Mouse (Mus musculus) stomach, embryonic 15.5 days (tissue): ENCODE results near the gene Fam69a. TPM values are rescaled to one million over a fixed set of nuclear protein-coding genes. Genes with fewer than 3 reads are reported as not detected.

Source experiments
- ATAC-seq: fragments of 200-750 bp; cut with Nextera tagmentation; 2 replicates; pipeline ENCODE4 v1.8.0; 2017; ENCODE audit warnings: low read depth, moderate number of reproducible peaks, moderate TSS enrichment; ENCODE audit not compliant: insufficient read depth, low FRiP score
- H3K27ac ChIP-seq: fragments of 300-500 bp; sonication (generic); 2 replicates; pipeline ENCODE4 v1.5.1; 2015; ENCODE audit warnings: mild to moderate bottlenecking, inconsistent platforms
- H3K27me3 ChIP-seq: fragments of 300-500 bp; sonication (generic); replicated peaks from 2 replicates; pipeline ENCODE4 v1.6.1; 2015; ENCODE audit warnings: inconsistent platforms
- H3K36me3 ChIP-seq: fragments of 300-500 bp; sonication (generic); 2 replicates; pipeline ENCODE4 v1.6.1; 2015; ENCODE audit warnings: inconsistent platforms
- H3K4me1 ChIP-seq: fragments of 300-500 bp; sonication (generic); 2 replicates; pipeline ENCODE4 v1.6.1; 2015; ENCODE audit warnings: inconsistent platforms
- H3K4me2 ChIP-seq: fragments of 300-500 bp; sonication (generic); 2 replicates; pipeline ENCODE4 v1.6.1; 2015; ENCODE audit warnings: mild to moderate bottlenecking, inconsistent platforms
- H3K4me3 ChIP-seq: fragments of 300-500 bp; sonication (generic); replicated peaks from 2 replicates; pipeline ENCODE4 v1.5.1; 2015; ENCODE audit warnings: inconsistent platforms
- H3K9ac ChIP-seq: fragments of 300-500 bp; sonication (generic); 2 replicates; pipeline ENCODE4 v1.6.1; 2015; ENCODE audit warnings: inconsistent platforms
- H3K9me3 ChIP-seq: fragments of 300-500 bp; sonication (generic); 2 replicates; pipeline ENCODE4 v1.6.1; 2016; ENCODE audit warnings: inconsistent platforms
- WGBS: fragments of 180-500 bp; shearing (Covaris S2); methylation state at CpG from one replicate; pipeline ENCODE4 v1.1.7; 2015; 5-methylcytosine and 5-hydroxymethylcytosine counted together
- polyA plus RNA-seq: library from polyadenylated mRNA; unstranded; fragments of >200 nt; fragmentation: Nextera tagmentation; extraction: Ambion mirVana; gene quantifications from 2 replicates; pipeline ENCODE4 v1.2.1, GENCODE M21; 2015

Gene Fam69a
- polyA plus RNA-seq, 1 experiment from 2014 or later = 24.1 TPM

DNA sequence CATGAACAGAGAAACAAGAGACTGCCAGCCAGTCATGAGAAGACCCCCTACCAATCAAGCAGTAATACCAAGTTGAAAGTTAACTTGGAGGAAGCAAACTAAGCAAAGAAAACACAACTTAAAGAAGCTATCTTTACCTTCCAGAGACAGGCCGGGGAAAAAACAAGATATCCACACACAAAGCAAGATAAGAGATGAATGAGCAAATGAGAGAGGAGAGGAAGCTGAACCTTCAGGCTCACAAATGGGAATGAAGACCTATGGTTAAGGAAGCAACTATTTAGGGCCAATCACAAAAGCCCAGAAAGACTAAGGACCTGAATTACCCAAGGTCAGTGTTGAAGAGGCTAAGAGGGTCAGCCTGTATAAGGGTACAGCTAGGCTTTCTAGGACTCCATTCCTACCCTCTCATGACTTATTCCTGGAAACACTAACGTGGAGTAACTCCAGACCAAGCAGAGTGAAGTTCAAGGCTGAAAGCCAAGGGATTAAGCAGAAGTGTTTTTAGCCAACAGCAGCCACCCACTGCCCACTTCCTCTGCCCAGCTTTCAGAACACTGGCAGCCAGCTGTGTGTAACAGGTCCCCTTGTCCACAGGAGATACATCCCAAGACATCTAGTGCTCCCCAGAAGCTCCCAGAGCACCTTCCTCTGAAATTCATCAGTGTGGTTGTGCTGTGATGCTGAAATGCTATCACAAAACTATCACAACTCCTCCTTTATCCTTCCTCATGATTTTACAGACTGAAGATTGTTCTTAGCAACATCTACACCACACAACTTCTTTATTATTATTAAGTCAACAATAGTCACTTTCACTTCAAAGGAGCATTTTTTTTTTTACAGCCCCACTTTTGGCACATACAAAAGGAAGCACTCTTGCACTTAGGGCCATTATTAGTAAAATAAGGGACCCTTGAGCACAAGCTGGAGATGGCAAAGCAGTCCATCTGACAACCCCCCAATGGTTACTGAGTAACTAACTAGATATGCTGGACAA, 120.5 kb downstream of the Fam69a start:
- H3K9ac ChIP-seq = no peak overlapping the region
- WGBS = 40% methylated on average over 2 of the region's 2 CpGs
- H3K4me3 ChIP-seq = no peak overlapping the region
- no peaks in the 10 kb centered on the region for H3K36me3 ChIP-seq
- no peaks in the 10 kb centered on the region for H3K9me3 ChIP-seq
- H3K4me2 ChIP-seq = peak overlapping the region; percentile 14; the same call in 1 of the 2 replicates
- no peaks in the 10 kb centered on the region for H3K27me3 ChIP-seq
- no peak for ATAC-seq
- no peak overlapping the region for H3K27ac ChIP-seq
- peaks cover 13% of the 10 kb centered on the region for H3K4me1 ChIP-seq

DNA sequence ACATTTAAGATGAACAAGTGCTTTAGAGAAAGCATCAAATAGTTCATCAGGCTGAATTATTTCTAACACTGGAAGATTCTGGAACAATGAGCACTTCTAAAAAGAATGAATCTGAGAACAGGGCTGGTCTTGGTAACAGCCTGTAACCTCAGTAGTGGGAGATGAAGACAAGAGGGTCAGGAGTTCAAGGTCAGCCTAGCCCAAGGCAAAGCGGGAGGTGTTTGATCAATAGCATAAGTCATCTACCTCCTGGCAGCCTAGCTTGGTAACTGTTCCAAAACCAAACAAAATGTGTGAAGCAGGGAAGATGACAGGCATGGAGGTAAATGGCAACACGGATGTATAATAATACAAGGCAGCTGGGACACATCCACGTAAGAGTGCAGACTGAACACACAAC, 122.9 kb downstream of the Fam69a start:
- peaks cover 13% of the 10 kb centered on the region for H3K4me1 ChIP-seq
- 56% methylated on average over 3 of the region's 3 CpGs for WGBS
- H3K4me3 ChIP-seq = no peak overlapping the region
- H3K27me3 ChIP-seq = no peaks in the 10 kb centered on the region
- no peak overlapping the region for H3K9ac ChIP-seq
- no peak overlapping the region for H3K27ac ChIP-seq
- H3K4me2 ChIP-seq = no peak overlapping the region
- no peaks in the 10 kb centered on the region for H3K9me3 ChIP-seq
- ATAC-seq = no peak
- H3K36me3 ChIP-seq = no peaks in the 10 kb centered on the region

DNA sequence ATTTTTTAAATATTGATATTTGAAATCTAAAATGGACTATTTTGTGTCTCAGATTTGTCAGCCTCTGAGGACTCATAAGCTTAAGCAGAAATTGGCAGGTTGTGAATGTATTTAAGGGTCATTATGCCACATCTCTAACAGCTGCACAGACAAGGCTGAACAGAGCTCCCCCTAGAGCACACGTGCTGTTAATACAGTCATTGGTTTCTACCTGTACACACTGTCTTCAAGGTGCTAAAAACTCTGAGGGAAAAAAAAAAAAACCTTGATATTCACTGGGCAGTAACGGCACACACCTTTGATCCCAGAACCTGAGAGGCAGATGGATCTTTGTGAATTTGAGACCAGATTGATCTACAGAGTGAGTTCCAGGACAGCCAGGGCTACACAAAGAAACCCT, 127.9 kb downstream of the Fam69a start:
- Histone ChIP-seq H3K4me3 (no peak overlapping the region), H3K4me2 (no peak overlapping the region), H3K27ac (no peak overlapping the region), H3K9ac (no peak overlapping the region), H3K4me1 (0 out of 2 replicates have a peak, but pooled peaks cover 3% of the 10 kb centered on the region), H3K36me3 (no peaks in the 10 kb centered on the region), H3K9me3 (no peaks in the 10 kb centered on the region), H3K27me3 (no peaks in the 10 kb centered on the region)
- 36% methylated on average over 2 of the region's 2 CpGs for WGBS
- no peak for ATAC-seq

Other genes starting within 250 kb of the Fam69a start
- 0.21 and 0.22 TPM in 2 replicates for gene Ube2d2b, start 157.0 kb downstream of the Fam69a start, polyA plus RNA-seq
- 65.3 and 73.0 TPM in 2 replicates for gene Evi5, start 112.0 kb downstream of the Fam69a start, polyA plus RNA-seq
- gene Rpl5, start 86.6 kb downstream of the Fam69a start, polyA plus RNA-seq = 73.7 and 75.9 TPM in 2 replicates
- gene Mtf2, start 78.6 kb upstream of the Fam69a start, polyA plus RNA-seq = 77.7 and 78.7 TPM in 2 replicates
- gene Tmed5, start 145.5 kb upstream of the Fam69a start, polyA plus RNA-seq = 45.1 and 47.0 TPM in 2 replicates
- 8.6 and 9.7 TPM in 2 replicates for gene Ccdc18, start 145.8 kb upstream of the Fam69a start, polyA plus RNA-seq